Mouse (Mus musculus): ENCODE data around the gene Krtap17-1.

Gene Krtap17-1

GRCm38 (mm10) chr11:99964213-99964612 lies 29.6 kb downstream of the Krtap17-1 start:
- no peak for DNase-seq

- DNase-seq = no peak
Measured at GRCm38 (mm10) chr11:99948175-99948574, 45.6 kb downstream of the Krtap17-1 start, which contains the start of gene Krtap9-5. TSS of gene Krtap9-5 (plus strand) at chr11:99948475.
